Mouse (Mus musculus) olfactory bulb, adult 2 months (tissue): ENCODE data around the gene Cryzl2.

ENCODE experiments used
- CTCF ChIP-seq: fragments of 200-500 bp; IDR thresholded peaks from 2 replicates; pipeline ENCODE4 v1.5.1; 2012; ENCODE audit warnings: low read depth, mild to moderate bottlenecking, low read length, moderate library complexity; ENCODE audit not compliant: insufficient read depth
- POLR2A ChIP-seq: fragments of 200-500 bp; IDR thresholded peaks from 2 replicates; pipeline ENCODE4 v1.6.1; 2012; ENCODE audit warnings: mild to moderate bottlenecking, low read depth, low read length, moderate library complexity; ENCODE audit not compliant: insufficient read depth

- TF ChIP-seq CTCF: no peak
- no peak for TF ChIP-seq POLR2A
These were observed 47.4 kb upstream of the Cryzl2 start for GRCm38 (mm10) chr1:157410937-157411336.
